Mouse (Mus musculus): ENCODE measurements around the gene Cacng4. TPM values are rescaled to one million over a fixed set of nuclear protein-coding genes. Genes with fewer than 3 reads are reported as not detected.

The Cacng4 gene
- polyA plus RNA-seq, 1 experiment = 25.5 TPM

- no peak for TF ChIP-seq CTCF (IDR thresholded peaks at IDR 0.05; ENCODE audit: extremely low read depth, insufficient read depth, low read length)
- no peak for TF ChIP-seq POLR2A (IDR thresholded peaks at IDR 0.05; ENCODE audit: extremely low read depth, insufficient read depth, low read length)
- Histone ChIP-seq H3K4me1 (ENCODE audit: control insufficient read depth, insufficient read depth, low read length) (peaks cover 3% of the 10 kb centered on the region; the same call in 1 of the 2 replicates), H3K27ac (ENCODE audit: insufficient read depth, low read length) (no peak overlapping the region), H3K4me3 (ENCODE audit: insufficient read depth, low read length) (no peak overlapping the region)
Measured at GRCm38 (mm10) chr11:107759516-107759915, 34.8 kb downstream of the Cacng4 start.

GRCm38 (mm10) chr11:107749114-107749513, 45.2 kb downstream of the Cacng4 start:
- H3K27ac ChIP-seq (ENCODE audit: insufficient read depth, low read length) = no peak overlapping the region
- H3K4me1 ChIP-seq (ENCODE audit: control insufficient read depth, insufficient read depth, low read length) = no peaks in the 10 kb centered on the region
- H3K4me3 ChIP-seq (ENCODE audit: insufficient read depth, low read length) = no peak overlapping the region
- TF ChIP-seq POLR2A (IDR thresholded peaks at IDR 0.05; ENCODE audit: extremely low read depth, insufficient read depth, low read length) = no peak
- TF ChIP-seq CTCF (IDR thresholded peaks at IDR 0.05; ENCODE audit: extremely low read depth, insufficient read depth, low read length) = no peak

GRCm38 (mm10) chr11:107748243-107749035, 45.9 kb downstream of the Cacng4 start:
- Histone ChIP-seq H3K4me3 (ENCODE audit: insufficient read depth, low read length) (no peak overlapping the region), H3K27ac (ENCODE audit: insufficient read depth, low read length) (no peak overlapping the region), H3K4me1 (ENCODE audit: control insufficient read depth, insufficient read depth, low read length) (no peaks in the 10 kb centered on the region)
- TF ChIP-seq CTCF (IDR thresholded peaks at IDR 0.05; ENCODE audit: extremely low read depth, insufficient read depth, low read length) = no peak
- no peak for TF ChIP-seq POLR2A (IDR thresholded peaks at IDR 0.05; ENCODE audit: extremely low read depth, insufficient read depth, low read length)

- Histone ChIP-seq H3K4me1 (ENCODE audit: control insufficient read depth, insufficient read depth, low read length) (peaks cover 2% of the 10 kb centered on the region; the same call in 1 of the 2 replicates), H3K27ac (ENCODE audit: insufficient read depth, low read length) (no peak overlapping the region), H3K4me3 (ENCODE audit: insufficient read depth, low read length) (no peak overlapping the region)
- TF ChIP-seq CTCF (IDR thresholded peaks at IDR 0.05; ENCODE audit: extremely low read depth, insufficient read depth, low read length) (no peak), POLR2A (IDR thresholded peaks at IDR 0.05; ENCODE audit: extremely low read depth, insufficient read depth, low read length) (no peak)
Measured at GRCm38 (mm10) chr11:107743100-107743499, 51.3 kb downstream of the Cacng4 start.

GRCm38 (mm10) chr11:107738418-107739099, 55.8 kb downstream of the Cacng4 start:
- Histone ChIP-seq H3K4me3 (ENCODE audit: insufficient read depth, low read length) (no peak overlapping the region), H3K4me1 (ENCODE audit: control insufficient read depth, insufficient read depth, low read length) (peaks cover 2% of the 10 kb centered on the region; the same call in 1 of the 2 replicates), H3K27ac (ENCODE audit: insufficient read depth, low read length) (no peak overlapping the region)
- TF ChIP-seq CTCF (IDR thresholded peaks at IDR 0.05; ENCODE audit: extremely low read depth, insufficient read depth, low read length) = no peak
- TF ChIP-seq POLR2A (IDR thresholded peaks at IDR 0.05; ENCODE audit: extremely low read depth, insufficient read depth, low read length) = no peak

GRCm38 (mm10) chr11:107737886-107738285, 56.5 kb downstream of the Cacng4 start:
- no peak overlapping the region for H3K4me3 ChIP-seq (ENCODE audit: insufficient read depth, low read length)
- TF ChIP-seq CTCF (IDR thresholded peaks at IDR 0.05; ENCODE audit: extremely low read depth, insufficient read depth, low read length) = no peak
- no peak for TF ChIP-seq POLR2A (IDR thresholded peaks at IDR 0.05; ENCODE audit: extremely low read depth, insufficient read depth, low read length)
- H3K4me1 ChIP-seq (ENCODE audit: control insufficient read depth, insufficient read depth, low read length) = peaks cover 2% of the 10 kb centered on the region; the same call in 1 of the 2 replicates
- H3K27ac ChIP-seq (ENCODE audit: insufficient read depth, low read length) = no peak overlapping the region

GRCm38 (mm10) chr11:107734133-107734532, 60.2 kb downstream of the Cacng4 start:
- TF ChIP-seq CTCF (IDR thresholded peaks at IDR 0.05; ENCODE audit: extremely low read depth, insufficient read depth, low read length) (no peak), POLR2A (IDR thresholded peaks at IDR 0.05; ENCODE audit: extremely low read depth, insufficient read depth, low read length) (no peak)
- Histone ChIP-seq H3K27ac (ENCODE audit: insufficient read depth, low read length) (no peak overlapping the region), H3K4me3 (ENCODE audit: insufficient read depth, low read length) (no peak overlapping the region), H3K4me1 (ENCODE audit: control insufficient read depth, insufficient read depth, low read length) (peaks cover 2% of the 10 kb centered on the region; the same call in 1 of the 2 replicates)

GRCm38 (mm10) chr11:107731498-107731897, 62.9 kb downstream of the Cacng4 start:
- Histone ChIP-seq H3K4me1 (ENCODE audit: control insufficient read depth, insufficient read depth, low read length) (peaks cover 2% of the 10 kb centered on the region; the same call in 1 of the 2 replicates), H3K27ac (ENCODE audit: insufficient read depth, low read length) (no peak overlapping the region), H3K4me3 (ENCODE audit: insufficient read depth, low read length) (no peak overlapping the region)
- no peak for TF ChIP-seq POLR2A (IDR thresholded peaks at IDR 0.05; ENCODE audit: extremely low read depth, insufficient read depth, low read length)

- TF ChIP-seq CTCF (IDR thresholded peaks at IDR 0.05; ENCODE audit: extremely low read depth, insufficient read depth, low read length) (no peak), POLR2A (IDR thresholded peaks at IDR 0.05; ENCODE audit: extremely low read depth, insufficient read depth, low read length) (no peak)
- Histone ChIP-seq H3K4me1 (ENCODE audit: control insufficient read depth, insufficient read depth, low read length) (peaks cover 2% of the 10 kb centered on the region; the same call in 1 of the 2 replicates), H3K27ac (ENCODE audit: insufficient read depth, low read length) (no peak overlapping the region)
Measured at GRCm38 (mm10) chr11:107730940-107731339, 63.4 kb downstream of the Cacng4 start.

More at GRCm38 (mm10) chr11:107730940-107731339, 63.4 kb downstream of the Cacng4 start:
- no peak overlapping the region for H3K4me3 ChIP-seq (ENCODE audit: insufficient read depth, low read length)
